Mouse (Mus musculus): Measurements from ENCODE around the gene Nectin1.

Gene Nectin1

DNA sequence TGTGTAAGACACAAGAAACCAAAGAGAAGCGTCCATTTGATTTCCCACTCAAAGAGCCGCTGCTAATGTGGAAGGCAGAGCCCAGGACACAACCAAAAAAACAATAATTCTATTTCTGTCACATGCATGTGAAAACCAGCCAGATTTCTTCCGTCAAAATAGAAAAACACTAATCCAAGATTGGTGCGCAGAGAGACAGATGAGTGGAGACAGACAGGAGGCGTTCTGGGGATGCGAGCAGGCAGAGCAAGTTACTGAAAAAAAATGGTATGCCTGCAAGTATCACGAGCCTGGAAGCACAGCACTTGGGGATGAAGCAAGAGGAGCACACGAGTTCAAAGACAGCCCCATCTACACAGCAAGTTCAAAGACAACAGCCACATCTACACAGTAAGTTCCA, 106.5 kb downstream of the Nectin1 start:
- CTCF ChIA-PET, result interaction anchor here in 3 of 4 experiments (0.6 to 1.5 kb wide), 7 partner anchors 12 to 736 kb away, joined by 3 to 4 read pairs (median 3); no protein-coding TSS in a partner anchor
- POLR2A ChIA-PET, result interaction anchor here in 2 of 4 experiments (0.6 to 0.7 kb wide), 3 partner anchors 232 to 804 kb away, joined by 3 read pairs; no protein-coding TSS in a partner anchor

DNA sequence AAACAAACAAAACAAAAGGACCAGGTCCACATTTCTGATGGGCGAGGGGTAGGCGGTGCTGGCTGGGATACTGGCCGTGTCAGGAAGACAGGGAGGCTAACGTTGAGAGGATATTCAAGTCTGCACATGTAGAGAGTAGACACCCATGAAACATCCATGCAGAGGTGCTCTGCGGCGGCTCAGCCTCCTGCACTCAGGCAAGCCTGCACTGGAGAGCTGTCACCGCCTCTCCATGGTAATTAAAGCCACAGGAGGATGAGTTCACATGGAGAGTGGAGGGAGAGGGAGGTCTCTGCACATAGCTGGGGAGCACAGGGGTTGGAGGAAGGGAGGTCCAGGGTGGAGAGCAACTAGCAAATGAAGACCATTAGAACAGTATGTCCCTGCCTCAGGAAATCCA, 107.4 kb downstream of the Nectin1 start:
- CTCF ChIA-PET, result interaction anchor here in 1 of 4 experiments (1.1 to 1.5 kb wide), 3 partner anchors 11 to 274 kb away, joined by 3 to 4 read pairs (median 3); no protein-coding TSS in a partner anchor
- POLR2A ChIA-PET, result interaction anchor here in 2 of 4 experiments (0.5 to 0.9 kb wide), 3 partner anchors 31 to 146 kb away, joined by 3 read pairs; no protein-coding TSS in a partner anchor

DNA sequence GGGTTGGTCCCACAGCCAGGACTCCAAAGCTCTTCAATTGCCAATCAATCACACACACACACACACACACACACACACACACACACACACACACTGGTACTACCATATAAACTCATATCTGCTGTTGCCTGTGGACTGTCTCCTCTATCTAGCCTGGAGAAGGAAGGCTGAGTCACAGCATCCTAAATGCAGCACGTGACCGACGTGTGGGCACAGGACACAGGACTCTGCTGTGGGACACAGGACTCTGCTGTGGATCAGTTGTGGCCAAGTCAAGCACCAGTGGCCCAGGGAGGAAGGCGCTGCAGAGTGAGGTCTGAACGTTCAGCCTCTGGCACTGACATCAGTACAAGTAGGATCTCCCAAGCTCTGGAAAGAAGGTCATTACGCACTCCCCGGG, 112.1 kb downstream of the Nectin1 start:
- POLR2A ChIA-PET, result interaction anchor here in 1 of 4 experiments (0.7 kb wide), 1 partner anchor 253 kb away, joined by 3 read pairs; no protein-coding TSS in a partner anchor
- CTCF ChIA-PET, result interaction anchor here in 2 of 4 experiments (0.8 to 1.7 kb wide), 2 partner anchors 10 kb away, joined by 3 to 8 read pairs; no protein-coding TSS in a partner anchor

Measured in embryonic stem cell, embryonic (primary cell).